Mouse (Mus musculus): ENCODE measurements around the gene Numbl.

GRCm38 (mm10) chr7:27281717-27282116 is 23.5 kb downstream of the Numbl start:
- no peak for TF ChIP-seq CTCF (IDR thresholded peaks at IDR 0.05; ENCODE audit: extremely low read depth, insufficient read depth, low read length)
- no peak for TF ChIP-seq POLR2A (IDR thresholded peaks at IDR 0.05; ENCODE audit: extremely low read depth, insufficient read depth, low read length)
